Comparison of ENCODE assay signal across 26 mouse cellular contexts in the genomic region with DNA sequence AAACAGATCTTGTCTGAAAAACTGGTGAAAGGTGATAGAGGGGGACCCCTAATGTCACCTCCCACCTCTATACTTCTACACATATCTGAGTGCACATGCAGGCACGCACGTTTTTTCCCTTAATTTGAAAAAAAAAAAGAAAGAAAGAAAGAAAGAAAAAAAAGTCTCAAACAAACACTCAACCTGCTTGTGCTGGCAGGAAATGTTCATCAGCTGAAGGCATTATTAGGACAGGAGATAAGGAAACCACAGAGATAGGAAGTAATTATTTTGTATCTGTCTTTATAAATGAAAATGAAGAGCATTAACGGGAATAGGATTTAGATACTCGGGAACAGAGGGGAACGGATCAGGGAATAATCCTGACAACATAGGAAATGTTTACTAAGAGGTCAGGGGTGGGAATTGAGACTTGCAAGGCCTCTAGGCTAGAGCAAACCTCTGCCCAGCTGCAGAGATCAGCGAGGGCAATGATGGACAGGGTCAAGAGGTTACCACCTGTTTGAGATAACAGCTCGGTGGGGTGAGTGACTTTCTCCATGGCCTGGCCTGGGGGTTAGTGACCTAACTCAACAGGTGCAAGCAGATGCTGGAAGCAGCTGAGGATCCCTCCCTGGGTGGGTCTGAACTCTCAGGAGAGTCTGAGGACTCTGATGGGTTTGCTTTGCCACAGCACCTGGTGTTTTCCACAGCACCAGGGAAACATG.
DNase-seq lines count a peak whose midpoint lies in the region; ATAC-seq and TF ChIP-seq lines count a peak whose summit lies in the region.
"Had no signal": no experiment of that assay in that cellular context is flagged by ENCODE, and none has a peak within 500 bp of the region (broad histone marks: within the 10 kb centered on the region; RNA-seq: fewer than 3 reads in every experiment).

No protein-coding gene starts in this region.

- H3K27me3 ChIP-seq in testis, adult 2 months (ENCODE audit: control insufficient read depth, insufficient read depth, low read length) = no peaks in the 10 kb centered on the region
- peaks cover 7% of the 10 kb centered on the region; the same call in 1 of the 2 replicates for H3K27me3 ChIP-seq in liver, embryonic 15.5 days
- 0 out of 2 replicates have a peak, but pooled peaks cover 6% of the 10 kb centered on the region for H3K27me3 ChIP-seq in hindbrain, postnatal 0 days (ENCODE audit: insufficient read depth, low read length)
- H3K27me3 ChIP-seq: Patski had no signal

- no peak overlapping the region; the same call in 1 of the 2 replicates for H3K4me3 ChIP-seq in testis, adult 2 months (ENCODE audit: control insufficient read depth, low read depth, low read length)
- no peak overlapping the region for H3K4me3 ChIP-seq in liver, embryonic 15.5 days (replicated peaks)
- no peak overlapping the region for H3K4me3 ChIP-seq in hindbrain, postnatal 0 days (ENCODE audit: low read length)
- H3K4me3 ChIP-seq: embryonic facial prominence, embryonic 12.5 days; gastrocnemius, adult 2 months; heart, adult 2 months; heart, embryonic 12.5 days; kidney, embryonic 15.5 days; left cerebral cortex, adult 2 months; limb, embryonic 15.5 days had no signal

- no peaks in the 10 kb centered on the region for H3K9me3 ChIP-seq in liver, embryonic 15.5 days (replicated peaks)
- no peaks in the 10 kb centered on the region for H3K9me3 ChIP-seq in hindbrain, postnatal 0 days (ENCODE audit: low read length)
- H3K9me3 ChIP-seq: embryonic facial prominence, embryonic 12.5 days; heart, embryonic 12.5 days; kidney, embryonic 15.5 days; limb, embryonic 15.5 days had no signal

- TF ChIP-seq CTCF in testis, adult 2 months (IDR thresholded peaks at IDR 0.05; ENCODE audit: control insufficient read depth, insufficient read depth, insufficient replicate concordance, low read depth, low read length) = no peak
- no peak for TF ChIP-seq CTCF in hindbrain, postnatal 0 days (IDR thresholded peaks at IDR 0.05; ENCODE audit: low read depth)

- no peaks in the 10 kb centered on the region for H3K36me3 ChIP-seq in testis, adult 2 months (ENCODE audit: control insufficient read depth, insufficient read depth, low read length)
- H3K36me3 ChIP-seq in liver, embryonic 15.5 days (replicated peaks) = no peaks in the 10 kb centered on the region
- no peaks in the 10 kb centered on the region for H3K36me3 ChIP-seq in hindbrain, postnatal 0 days (ENCODE audit: insufficient read depth, low read length)
- H3K36me3 ChIP-seq: embryonic facial prominence, embryonic 12.5 days; G1E; heart, embryonic 12.5 days; kidney, embryonic 15.5 days; limb, embryonic 15.5 days had no signal

- no peak for TF ChIP-seq POLR2A in testis, adult 2 months (IDR thresholded peaks at IDR 0.05; ENCODE audit: control insufficient read depth, low read depth, low read length)

- H3K9ac ChIP-seq in liver, embryonic 15.5 days = no peak overlapping the region
- H3K9ac ChIP-seq in hindbrain, postnatal 0 days (replicated peaks; ENCODE audit: low read length) = no peak overlapping the region
- H3K9ac ChIP-seq: embryonic facial prominence, embryonic 12.5 days; heart, embryonic 12.5 days; hindbrain, embryonic 14.5 days; kidney, embryonic 15.5 days; limb, embryonic 15.5 days had no signal

- 18% methylated on average over 7 of the region's 7 CpGs for WGBS in liver, embryonic 15.5 days (ENCODE audit: insufficient replicate concordance)
- 58% methylated on average over 7 of the region's 7 CpGs for WGBS in hindbrain, postnatal 0 days

- no peaks in the 10 kb centered on the region for H3K4me1 ChIP-seq in testis, adult 2 months (ENCODE audit: control insufficient read depth, insufficient read depth, low read length)
- H3K4me1 ChIP-seq in liver, embryonic 15.5 days (replicated peaks) = peaks cover 6% of the 10 kb centered on the region; the same call in 1 of the 2 replicates
- H3K4me1 ChIP-seq in hindbrain, postnatal 0 days (ENCODE audit: insufficient read depth, low read length) = no peaks in the 10 kb centered on the region

- peak; percentile 42; the same call in 1 of the 2 replicates for ATAC-seq in liver, embryonic 15.5 days (ENCODE audit: insufficient read depth)
- ATAC-seq in hindbrain, postnatal 0 days = no peak
- ATAC-seq: forebrain, embryonic 14.5 days; Patski had no signal

- H3K27ac ChIP-seq in testis, adult 2 months (ENCODE audit: control insufficient read depth, insufficient read depth, low read depth, low read length) = peak overlapping the region; percentile 50
- no peak overlapping the region for H3K27ac ChIP-seq in liver, embryonic 15.5 days (replicated peaks)
- H3K27ac ChIP-seq in hindbrain, postnatal 0 days = no peak overlapping the region
- H3K27ac ChIP-seq: embryonic facial prominence, embryonic 12.5 days; gastrocnemius, adult 2 months; heart, adult 2 months; hindbrain, embryonic 14.5 days; kidney, embryonic 15.5 days; left cerebral cortex, adult 2 months; limb, embryonic 15.5 days had no signal

- no peak overlapping the region for H3K4me2 ChIP-seq in liver, embryonic 15.5 days
- H3K4me2 ChIP-seq in hindbrain, postnatal 0 days (ENCODE audit: low read depth, low read length) = no peak overlapping the region
- H3K4me2 ChIP-seq: embryonic facial prominence, embryonic 12.5 days; heart, embryonic 12.5 days; hindbrain, embryonic 14.5 days; kidney, embryonic 15.5 days; limb, embryonic 15.5 days; midbrain, embryonic 11.5 days had no signal

- DNase-seq in embryo, embryonic 10 days (ENCODE audit: low spot score) = peak; percentile 70
- DNase-seq in embryo, embryonic 10.5 days (ENCODE audit: low spot score) = no peak
- no peak for DNase-seq in testis, postnatal 14 days (ENCODE audit: low spot score)
- DNase-seq in spleen, adult 18-20 months = no peak
- no peak for DNase-seq in hindbrain, postnatal 0 days (ENCODE audit: low spot score)
- DNase-seq: adrenal gland, postnatal 10 days; cerebellum, adult 8-10 months; gastrocnemius, adult 2 months; gastrocnemius, postnatal 36 days; heart, adult 2 months; kidney, adult 18-20 months; kidney, postnatal 25 days; lung, postnatal 36 days; thymus, postnatal 14 days had no signal
